Mouse (Mus musculus) heart, postnatal 36 days (tissue): Measurements from ENCODE around the gene Cbfa2t2. TPM values are rescaled to one million over a fixed set of nuclear protein-coding genes. Genes with fewer than 3 reads are reported as not detected.
"Not testable (repeated sequence)": the region's sequence is repeated elsewhere in the genome, so short reads cannot be mapped to it uniquely, and the experiment has no call there.

Source experiments
- DNase-seq, 2 experiments: peaks; one replicate each; pipeline ENCODE4 v3.0.0; 2021 to 2022
- intact Hi-C: fragments of 180-260 bp; cut with DNase I; formaldehyde crosslinking; loops from one replicate; pipeline ENCODE4 v1.15.1; 2025
- total RNA-seq, 2 experiments: library from RNA; stranded (reverse); gene quantifications; 2 replicates each; pipeline ENCODE4 v1.2.3; 2021

Cbfa2t2 gene
- total RNA-seq, 2 experiments from 2014 or later, result 13.7 to 15.9 TPM

- intact Hi-C loops, result no loop called here
- no peak for DNase-seq
These were observed 29.6 kb downstream of the Cbfa2t2 start for GRCm38 (mm10) chr2:154465914-154466335.

DNA sequence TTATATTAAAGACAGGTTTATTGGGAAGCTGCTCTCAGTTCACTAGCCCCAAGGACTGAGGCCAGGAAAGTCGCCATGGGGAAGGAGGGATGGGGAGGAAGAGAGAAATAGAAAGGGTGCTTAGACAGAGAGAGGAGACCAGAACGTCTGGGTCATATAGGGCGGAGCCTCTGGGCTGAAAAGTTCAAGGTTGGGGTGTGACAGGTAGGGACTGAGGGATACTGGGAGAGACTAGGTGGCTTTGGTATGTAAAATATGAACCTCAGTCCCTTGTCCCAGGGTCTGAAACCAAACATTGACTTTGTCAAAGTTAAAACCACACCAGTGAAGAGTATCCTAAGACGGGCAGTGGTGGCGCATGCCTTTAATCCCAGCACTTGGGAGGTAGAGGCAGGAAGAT is 30.9 kb downstream of the Cbfa2t2 start:
- DNase-seq, result no peak
- intact Hi-C loops, result no loop called here

- no peak for DNase-seq
- intact Hi-C loops, result no loop called here
These were observed 38.2 kb downstream of the Cbfa2t2 start for GRCm38 (mm10) chr2:154474251-154475061.

- intact Hi-C loops, result no loop called here
- no peak for DNase-seq
These were observed 38.7 kb downstream of the Cbfa2t2 start for GRCm38 (mm10) chr2:154475062-154475349.

DNA sequence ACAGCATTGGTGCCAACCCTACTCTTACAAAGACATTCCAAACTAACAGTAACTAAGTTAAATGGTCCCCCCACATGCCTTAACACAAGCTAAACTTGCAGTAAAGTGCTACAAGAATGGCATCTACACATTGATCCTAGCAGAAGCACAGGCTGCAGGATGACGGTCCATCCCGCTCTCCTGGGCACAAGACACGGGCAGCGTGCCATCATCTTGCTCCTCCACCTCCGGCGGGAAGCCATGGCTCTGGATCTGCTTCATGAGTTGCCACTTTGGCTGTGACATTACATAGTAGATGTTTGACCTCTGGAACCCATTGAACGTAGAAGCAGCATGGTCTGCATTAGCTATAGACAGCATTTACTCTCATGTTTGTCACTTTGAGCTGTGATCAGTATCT is 39.6 kb downstream of the Cbfa2t2 start:
- intact Hi-C loops, result no loop called here
- no peak for DNase-seq

GRCm38 (mm10) chr2:154477028-154477427 is 40.7 kb downstream of the Cbfa2t2 start:
- DNase-seq, result peak; percentile 25 to 36
- intact Hi-C loops, result no loop called here

DNA sequence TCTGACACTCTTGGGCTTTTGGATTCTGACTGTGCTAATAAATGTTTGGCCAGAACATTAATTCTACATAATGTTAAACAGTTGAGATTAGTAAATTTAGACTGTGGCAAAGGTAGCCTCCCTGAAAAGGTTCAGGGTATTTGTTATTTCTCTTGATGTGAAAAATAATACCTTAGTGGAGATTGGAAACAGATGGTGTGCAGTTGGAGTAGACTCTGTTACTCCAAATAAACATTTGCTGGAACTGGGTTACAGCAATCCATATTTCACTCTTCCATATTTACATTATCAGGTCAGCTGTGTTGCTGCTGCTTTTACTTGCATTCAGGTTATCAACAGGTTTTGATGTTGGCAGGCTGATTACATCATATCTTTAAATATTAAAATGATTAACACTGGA is 55.5 kb downstream of the Cbfa2t2 start:
- intact Hi-C loops, result no loop called here
- no peak for DNase-seq

- DNase-seq, intact Hi-C loops: not testable (repeated sequence)
These were observed 57.3 kb downstream of the Cbfa2t2 start for GRCm38 (mm10) chr2:154493559-154493958.

DNA sequence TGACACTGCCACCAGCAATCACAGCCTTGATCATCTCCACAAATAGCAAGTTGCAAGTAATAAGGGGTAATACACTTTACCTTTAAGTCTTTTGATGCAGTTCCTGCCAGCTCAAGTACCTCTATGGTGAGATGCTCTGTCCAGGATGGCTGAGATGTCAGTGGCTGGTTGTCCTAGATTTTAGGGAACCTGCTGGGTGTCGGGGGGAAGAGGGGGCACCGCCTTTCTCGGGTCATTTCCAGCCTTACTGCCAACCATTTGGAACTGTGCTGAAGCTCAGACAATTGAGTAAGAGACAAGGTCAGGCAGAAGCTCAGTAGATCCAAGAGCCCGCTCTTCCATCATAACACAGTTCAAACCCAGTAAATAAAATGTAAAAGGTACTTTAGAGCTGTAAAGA is 58.7 kb downstream of the Cbfa2t2 start:
- DNase-seq, result no peak
- intact Hi-C loops, result no loop called here

GRCm38 (mm10) chr2:154498571-154498970 is 62.3 kb downstream of the Cbfa2t2 start:
- DNase-seq, result peak; percentile 8 to 19
- intact Hi-C loops, result no loop called here

DNA sequence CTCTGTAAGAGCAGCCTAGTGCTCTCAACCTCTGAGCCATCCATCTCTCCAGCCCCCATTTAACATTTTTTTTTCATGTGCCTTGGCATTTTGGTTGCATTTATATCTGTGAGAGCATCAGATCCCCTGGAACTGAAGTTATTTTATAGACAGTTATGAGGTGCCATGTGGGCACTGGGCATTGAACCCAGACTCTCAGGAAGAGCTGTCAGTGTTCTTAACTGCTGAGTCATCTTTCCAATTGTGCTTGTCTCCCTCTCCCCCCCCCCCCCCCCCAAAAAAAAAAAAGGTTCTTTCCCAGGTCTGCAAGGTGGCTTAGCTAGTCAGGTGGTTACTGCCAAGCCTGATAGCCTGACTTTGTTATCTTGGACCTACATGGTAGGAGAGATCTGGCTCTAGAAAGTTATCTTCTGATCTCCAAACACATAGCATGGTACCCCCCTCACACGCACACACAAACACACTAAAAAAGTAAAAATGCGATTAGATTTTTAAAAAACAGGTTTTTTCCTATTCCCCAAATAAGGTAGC is 63.5 kb downstream of the Cbfa2t2 start:
- intact Hi-C loops, result no loop called here
- no peak for DNase-seq

DNA sequence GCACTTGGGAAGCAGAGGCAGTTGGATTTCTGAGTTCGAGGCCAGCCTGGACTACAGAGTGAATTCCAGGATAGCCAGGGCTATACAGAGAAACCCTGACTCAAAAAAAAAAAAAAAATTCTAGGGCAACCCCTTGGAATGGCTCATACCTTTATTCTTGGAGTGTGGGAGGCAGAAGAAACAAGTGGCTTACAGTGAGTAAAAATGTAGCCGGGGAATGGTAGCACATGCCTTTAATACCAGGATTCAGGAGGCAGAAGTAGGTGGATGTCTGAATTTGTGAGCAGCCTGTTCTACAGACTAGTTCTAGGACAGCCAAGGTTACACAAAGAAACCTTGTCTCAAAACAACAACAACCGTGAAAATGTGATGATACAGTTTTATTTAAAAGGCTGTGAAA is 64.5 kb downstream of the Cbfa2t2 start:
- intact Hi-C loops, result no loop called here
- no peak for DNase-seq

DNA sequence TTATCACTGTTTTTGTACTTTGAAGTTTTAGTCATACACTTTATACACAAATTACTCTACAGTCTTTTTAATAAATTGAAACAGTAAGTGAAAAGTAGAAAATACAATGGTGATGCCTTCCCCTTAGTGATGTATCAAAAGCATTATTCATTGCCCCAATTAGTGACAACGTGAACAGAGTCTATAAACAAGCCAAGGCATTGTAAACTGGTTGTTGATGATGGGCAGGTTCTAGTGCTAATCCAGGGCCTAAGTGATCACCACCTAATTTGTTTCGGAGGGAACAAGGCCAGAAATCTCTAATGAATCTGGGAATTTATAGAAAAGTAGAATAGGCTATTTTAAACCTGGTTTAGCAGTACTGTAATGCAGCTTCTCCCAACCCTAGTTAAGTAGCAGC is 70.8 kb downstream of the Cbfa2t2 start:
- no peak for DNase-seq
- intact Hi-C loops, result no loop called here

DNA sequence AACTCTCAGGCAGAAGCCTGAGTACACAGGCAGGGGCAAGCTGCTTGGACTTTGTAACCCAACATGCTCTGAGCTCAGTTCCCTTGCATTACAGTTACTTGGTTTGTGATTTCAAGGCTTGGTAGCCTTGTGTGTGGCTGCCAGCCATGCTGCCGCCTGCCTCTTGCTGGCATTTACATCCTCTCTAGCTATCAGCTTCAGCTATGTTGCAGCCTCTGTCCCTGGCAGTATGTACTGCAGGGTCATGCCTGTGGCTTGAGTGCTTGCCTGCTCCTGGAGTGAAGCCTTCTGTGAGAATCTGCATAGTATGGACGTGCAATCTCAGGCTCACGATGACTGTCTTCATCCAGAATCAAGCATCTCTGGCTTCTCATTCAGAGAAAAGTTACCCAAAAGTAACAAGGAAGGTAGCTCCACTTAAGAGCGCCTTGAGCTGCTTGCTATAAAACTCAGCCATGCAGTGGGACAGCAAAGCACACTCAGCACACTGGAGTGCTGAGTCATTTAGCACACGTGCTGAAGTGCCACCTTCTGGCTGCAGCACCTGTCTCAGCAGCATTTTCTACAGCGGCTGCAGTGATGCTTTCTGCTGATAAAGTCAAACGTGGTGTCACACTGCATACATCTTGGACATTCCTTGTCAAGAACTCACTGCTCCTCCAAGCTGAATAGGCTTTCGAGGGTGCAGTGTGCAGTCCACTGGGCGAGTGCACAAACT is 71.4 kb downstream of the Cbfa2t2 start:
- intact Hi-C loops, result no loop called here
- peak in 1 of 2 experiments; percentile 7 for DNase-seq

- no peak for DNase-seq
- intact Hi-C loops, result no loop called here
These were observed 72.2 kb downstream of the Cbfa2t2 start for GRCm38 (mm10) chr2:154508450-154508849.

DNA sequence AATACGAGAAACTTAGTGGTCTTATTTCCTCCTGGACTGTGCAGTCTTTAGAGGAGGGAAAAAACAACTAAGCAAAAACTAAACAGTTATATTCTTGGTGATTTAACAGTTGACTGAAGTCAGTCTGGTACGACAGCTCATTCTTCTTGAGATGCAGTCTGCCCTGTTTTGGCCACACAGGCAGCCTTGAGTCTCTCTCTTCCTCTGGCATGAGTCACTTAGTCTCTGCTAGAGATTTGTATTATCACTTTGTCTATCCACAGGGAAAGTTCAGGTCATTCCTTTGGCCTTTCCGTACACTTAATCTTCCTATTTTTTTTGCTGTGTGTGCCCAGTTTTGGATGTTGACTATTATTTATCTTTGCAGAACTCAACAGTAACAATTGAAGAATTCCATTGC is 73.9 kb downstream of the Cbfa2t2 start:
- DNase-seq, result no peak
- intact Hi-C loops, result no loop called here

DNA sequence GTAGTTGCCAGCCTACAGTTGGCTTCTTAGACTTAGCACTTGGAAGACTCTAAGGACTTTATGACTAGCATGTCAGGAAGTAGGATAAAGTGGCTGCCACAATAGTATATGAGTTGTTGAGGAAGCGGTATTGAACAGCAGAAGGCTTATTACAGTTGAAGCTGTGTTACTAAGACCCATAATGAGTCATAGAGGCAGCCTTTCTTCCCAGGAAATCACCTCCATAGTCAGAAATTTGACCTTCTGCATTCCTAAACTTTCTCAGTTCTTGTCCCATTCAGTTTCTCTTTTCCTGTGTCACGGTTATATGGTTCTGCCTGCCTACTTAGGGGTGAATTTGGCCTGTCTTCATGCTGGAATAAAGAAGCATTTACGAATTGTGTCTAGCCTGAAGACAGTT is 80.7 kb downstream of the Cbfa2t2 start:
- DNase-seq, result no peak
- intact Hi-C loops, result no loop called here

DNA sequence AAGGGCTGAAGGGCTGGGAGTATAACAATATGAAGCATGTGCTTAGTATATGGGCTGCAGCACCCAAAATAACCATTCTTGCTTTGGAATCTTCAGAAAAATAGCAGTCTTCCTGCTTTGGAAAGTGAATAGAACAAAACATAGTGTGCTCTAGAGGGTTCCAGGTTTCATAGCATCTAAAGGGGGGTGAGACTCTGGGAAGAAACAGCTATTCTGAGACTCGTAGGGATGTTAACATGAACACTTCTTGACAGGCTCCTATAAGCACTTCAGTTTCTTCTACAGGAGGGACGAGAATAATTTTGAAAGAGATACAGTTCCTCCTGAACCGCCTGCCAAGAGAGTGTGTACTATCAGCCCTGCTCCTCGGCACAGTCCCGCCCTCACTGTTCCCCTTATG is 81.1 kb downstream of the Cbfa2t2 start:
- intact Hi-C loops, result no loop called here
- DNase-seq, result no peak

DNA sequence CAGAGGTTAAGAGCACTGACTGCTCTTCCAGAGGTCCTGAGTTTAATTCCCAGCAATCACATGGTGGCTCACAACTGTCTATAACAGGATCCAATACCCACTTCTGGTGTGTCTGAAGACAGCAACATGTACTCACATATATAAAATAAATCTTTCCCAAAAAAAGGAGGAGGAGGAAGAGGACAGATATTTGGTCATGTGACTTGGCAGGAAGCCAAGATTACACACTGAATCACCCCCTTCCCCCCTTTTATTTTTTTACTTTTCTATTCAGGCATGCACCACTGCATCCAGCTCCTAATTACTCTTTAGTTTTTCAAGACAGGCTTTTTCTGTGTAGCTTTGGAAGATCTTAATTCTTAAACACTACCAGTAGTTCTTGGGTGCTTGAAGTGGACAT is 85.2 kb downstream of the Cbfa2t2 start:
- DNase-seq, result no peak
- intact Hi-C loops, result no loop called here

DNA sequence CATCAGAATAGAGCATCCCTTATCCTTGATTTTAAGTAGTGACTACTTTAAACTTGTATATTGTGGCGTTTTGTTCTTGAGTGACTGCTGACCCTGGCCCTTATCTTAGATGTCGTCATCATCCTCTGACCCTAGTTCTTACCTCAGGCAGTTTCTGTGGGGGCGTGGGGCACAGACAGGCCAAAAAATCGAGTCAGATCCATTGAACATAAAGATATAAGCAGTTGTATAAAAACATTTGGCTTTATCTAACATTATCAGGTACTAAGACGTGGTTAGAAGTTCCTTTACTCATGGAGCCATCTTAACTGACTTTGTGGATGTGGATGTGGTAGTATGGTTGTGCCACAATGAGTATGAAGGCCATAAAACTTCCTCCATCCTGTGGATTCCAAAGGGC is 86.1 kb downstream of the Cbfa2t2 start:
- intact Hi-C loops, result no loop called here
- no peak for DNase-seq

DNA sequence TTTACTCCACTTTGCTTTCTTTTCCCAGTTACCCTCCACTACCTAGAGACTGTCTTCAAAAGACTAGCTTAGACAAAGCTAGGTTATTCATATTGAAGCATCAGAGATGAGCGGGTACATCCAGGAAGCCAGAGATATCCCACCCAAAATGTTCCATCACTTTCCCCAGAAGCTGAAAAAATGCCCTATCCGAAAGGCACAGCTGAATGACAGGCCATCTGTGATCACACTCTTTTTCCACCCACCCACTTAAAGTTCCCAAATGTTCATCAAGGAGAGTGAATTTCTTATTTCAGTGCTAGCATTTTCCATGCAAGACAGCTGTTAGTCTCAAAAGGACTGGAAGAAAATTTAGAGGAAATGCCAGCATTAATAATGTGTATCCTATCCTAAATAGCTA is 89.0 kb downstream of the Cbfa2t2 start:
- intact Hi-C loops, result no loop called here
- DNase-seq, result no peak

- intact Hi-C loops, result no loop called here
- no peak for DNase-seq
These were observed 90.2 kb downstream of the Cbfa2t2 start for GRCm38 (mm10) chr2:154526531-154526930.
